Mouse (Mus musculus): ENCODE data around the gene Avl9. TPM values are rescaled to one million over a fixed set of nuclear protein-coding genes. Genes with fewer than 3 reads are reported as not detected.

Gene Avl9
- total RNA-seq (2021) = 1 to 10 TPM; 6.5 to 7.5 TPM

DNA sequence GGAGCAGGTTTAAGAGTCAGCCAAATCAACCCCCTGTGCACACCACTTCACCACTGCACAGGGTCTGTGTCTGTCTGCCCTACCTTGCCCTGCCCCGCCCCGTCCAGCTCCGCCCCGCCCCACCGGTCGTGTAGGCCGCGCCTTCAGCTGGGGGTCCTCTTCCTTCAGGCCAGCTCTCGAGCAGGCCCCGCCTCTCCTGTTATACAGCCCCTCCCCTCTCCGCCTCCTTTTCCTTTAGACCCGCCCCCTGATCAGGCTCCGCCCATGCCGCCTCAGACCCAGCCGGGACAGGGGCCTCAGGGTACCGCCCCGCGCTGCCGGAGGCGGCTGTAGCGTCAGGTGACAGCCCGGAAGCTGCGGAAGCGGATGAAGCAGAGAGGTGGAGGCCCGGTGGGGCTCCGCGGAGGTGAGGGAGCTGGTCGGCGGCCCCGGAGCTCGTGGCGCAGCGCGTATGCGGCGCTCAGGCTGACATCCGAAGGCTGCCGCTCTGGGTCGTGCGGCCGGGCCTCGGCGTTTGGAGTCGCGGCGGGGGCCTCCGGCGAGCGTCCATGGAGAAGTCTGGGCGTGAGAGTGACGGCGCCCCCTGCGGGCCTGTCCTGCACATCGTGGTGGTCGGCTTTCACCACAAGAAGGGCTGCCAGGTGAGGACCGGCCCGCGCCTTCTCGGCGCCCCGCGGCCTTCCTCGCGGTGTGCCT is at the start of gene Avl9:
Gene Avl9, plus strand, starts transcription at position 326 of the 696 bp plus-strand sequence.
- DNase-seq = peak; percentile 98 to 99
- intact Hi-C loops (cut with DNase I) = loop anchor here (2.0 to 10.0 kb wide), 4 partner anchors 82 to 980 kb away; partner anchors contain the start of genes Kbtbd2, Nt5c3, Ppm1k and Pyurf

- intact Hi-C loops (cut with DNase I) = no loop called here
- no peak for DNase-seq
Observed at GRCm38 (mm10) chr6:56688238-56688637, 26.5 kb upstream of the Avl9 start.

DNA sequence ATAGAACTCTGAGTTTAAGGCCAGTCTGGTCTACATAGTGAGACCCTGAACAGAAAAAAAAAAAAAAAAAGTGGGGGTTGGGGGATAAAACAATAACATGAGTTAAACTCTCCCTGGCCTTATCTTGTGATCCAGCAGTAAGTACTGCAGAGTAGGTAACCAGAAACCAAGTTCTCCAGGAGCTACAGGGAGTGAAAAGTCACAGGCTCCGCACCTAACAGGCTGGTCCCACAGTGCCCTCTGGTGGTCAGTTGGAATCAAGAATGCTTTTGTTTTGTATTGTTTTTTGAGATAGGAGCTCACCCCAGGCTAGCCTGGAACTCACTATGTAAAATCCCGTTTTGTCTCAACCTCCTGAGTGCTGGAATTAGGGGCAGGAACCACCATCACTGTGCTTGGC is 23.5 kb upstream of the Avl9 start:
- peak; percentile 48 to 64 for DNase-seq
- intact Hi-C loops (cut with DNase I) = loop anchor here (1.0 kb wide), 1 partner anchor 210 kb away; no protein-coding TSS in a partner anchor

DNA sequence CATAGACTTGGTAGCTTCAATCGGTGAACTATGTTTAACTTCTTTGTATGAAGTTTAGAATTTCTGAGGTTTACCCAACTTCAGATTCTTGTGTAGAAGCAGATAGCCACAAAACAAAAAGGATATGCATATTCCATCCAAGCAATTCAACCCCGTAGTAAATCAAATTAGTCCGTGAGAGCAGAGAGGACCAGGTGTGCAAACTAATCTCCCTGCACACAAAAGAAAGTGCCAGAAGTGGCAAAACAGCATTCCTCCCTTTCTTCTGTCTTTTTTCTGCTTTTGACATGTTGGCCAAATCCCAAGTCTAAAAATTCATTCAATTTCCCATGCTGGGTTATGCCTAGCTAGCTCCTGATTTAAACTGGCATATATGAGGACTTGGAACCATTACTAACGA is 22.3 kb upstream of the Avl9 start:
- intact Hi-C loops (cut with DNase I) = no loop called here

GRCm38 (mm10) chr6:56703931-56704900 is 10.5 kb upstream of the Avl9 start, which contains the start of gene Lsm5:
Gene Lsm5, minus strand, starts transcription at chr6:56704710.
- intact Hi-C loops (cut with DNase I) = no loop called here
- peak; percentile 89 to 92 for DNase-seq

More for the DNA sequence above, 22.3 kb upstream of the Avl9 start:
- DNase-seq = no peak

DNA sequence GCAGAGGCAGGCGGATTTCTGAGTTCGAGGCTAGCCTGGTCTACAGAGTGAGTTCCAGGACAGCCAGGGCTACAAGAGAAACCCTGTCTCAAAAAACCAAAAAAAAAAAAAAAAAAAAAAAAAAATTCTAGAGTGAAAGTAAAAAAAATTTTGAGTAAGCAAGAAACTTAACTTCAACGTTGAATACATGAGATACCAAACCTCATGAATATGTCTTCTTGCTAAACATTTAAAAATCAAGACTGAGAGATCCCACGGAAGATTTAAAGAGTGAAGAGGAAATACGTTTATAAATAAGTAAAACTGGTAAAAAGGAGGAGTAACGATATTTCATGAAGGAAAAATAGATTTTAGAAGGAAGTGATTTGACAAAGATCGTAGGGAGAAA is 519 bp upstream of the Avl9 start:
- intact Hi-C loops (cut with DNase I) = loop anchor here (2.0 to 10.0 kb wide), 3 partner anchors 83 to 981 kb away; partner anchors contain the start of genes Kbtbd2, Nt5c3, Pyurf and Vmn1r4
- no peak for DNase-seq

- no peak for DNase-seq
- intact Hi-C loops (cut with DNase I) = loop anchor here (2.0 to 10.0 kb wide), 3 partner anchors 82 to 980 kb away; partner anchors contain the start of genes Kbtbd2, Ppm1k and Pyurf
Observed at GRCm38 (mm10) chr6:56715270-56715666, 569 bp downstream of the Avl9 start.

DNA sequence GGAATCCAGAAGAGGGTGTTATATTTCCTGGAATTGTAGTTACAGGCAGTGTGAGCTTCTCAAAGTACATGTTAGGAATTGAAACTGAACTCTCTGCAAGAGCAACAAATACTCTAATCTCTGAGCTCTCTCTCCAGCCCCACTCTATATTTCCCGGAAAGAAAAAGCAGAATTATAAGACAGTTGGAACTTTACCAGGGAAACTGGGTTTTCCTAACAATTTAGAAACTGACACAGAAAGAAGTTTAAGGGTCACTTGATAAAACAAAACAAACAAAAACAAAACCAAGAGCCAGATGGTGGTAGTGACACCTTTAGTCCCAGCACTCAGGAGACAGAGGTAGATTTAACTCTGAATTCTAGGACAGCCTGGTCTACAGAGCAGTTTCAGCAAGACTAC is 4.4 kb downstream of the Avl9 start:
- no peak for DNase-seq
- intact Hi-C loops (cut with DNase I) = loop anchor here (5.0 to 10.0 kb wide), 2 partner anchors 818 to 976 kb away; partner anchors contain the start of genes Ppm1k and Pyurf

DNA sequence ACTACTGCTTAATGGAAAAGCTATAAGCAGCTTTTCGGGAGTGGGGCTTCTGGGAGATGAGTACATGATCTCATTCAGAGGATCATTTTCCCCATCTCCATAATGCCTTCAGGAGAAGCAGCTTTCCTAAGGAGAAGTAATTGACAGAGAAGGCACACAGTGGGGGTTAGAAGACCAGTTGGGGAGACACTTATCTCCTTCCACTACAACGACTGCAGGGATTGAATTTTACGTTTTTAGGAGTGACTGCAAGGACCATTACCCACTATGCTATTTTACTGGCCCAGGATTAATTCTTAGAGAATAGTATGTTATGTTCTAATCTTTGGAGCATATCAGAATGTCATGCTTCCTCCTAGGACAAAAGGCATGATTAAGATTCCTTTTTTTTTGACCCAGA is 6.2 kb downstream of the Avl9 start:
- intact Hi-C loops (cut with DNase I) = no loop called here
- no peak for DNase-seq

GRCm38 (mm10) chr6:56732545-56732944 is 17.8 kb downstream of the Avl9 start:
- DNase-seq = no peak
- intact Hi-C loops (cut with DNase I) = no loop called here

GRCm38 (mm10) chr6:56745950-56746543 is 31.3 kb downstream of the Avl9 start:
- intact Hi-C loops (cut with DNase I) = no loop called here
- DNase-seq = no peak

GRCm38 (mm10) chr6:56753719-56754118 is 39.0 kb downstream of the Avl9 start:
- intact Hi-C loops (cut with DNase I) = no loop called here
- DNase-seq = no peak

DNA sequence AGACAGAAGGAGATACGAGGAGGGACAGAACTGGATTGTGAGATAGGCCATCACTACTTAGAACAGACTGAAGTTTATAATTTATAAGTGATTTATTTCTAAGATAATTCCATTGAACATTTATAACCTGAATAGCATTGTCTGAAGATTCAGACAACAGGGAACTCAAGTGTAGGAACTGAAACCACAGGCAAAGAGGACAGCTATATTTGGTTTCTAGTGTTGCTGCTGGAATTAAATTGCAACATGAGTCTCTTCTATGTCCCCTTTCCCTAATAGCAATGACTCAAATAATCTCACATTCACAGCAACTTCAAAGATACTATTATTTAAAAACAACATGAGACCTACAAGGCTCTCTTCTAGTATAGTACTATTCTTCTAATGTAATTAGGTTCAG is 41.4 kb downstream of the Avl9 start:
- no peak for DNase-seq
- intact Hi-C loops (cut with DNase I) = no loop called here

DNA sequence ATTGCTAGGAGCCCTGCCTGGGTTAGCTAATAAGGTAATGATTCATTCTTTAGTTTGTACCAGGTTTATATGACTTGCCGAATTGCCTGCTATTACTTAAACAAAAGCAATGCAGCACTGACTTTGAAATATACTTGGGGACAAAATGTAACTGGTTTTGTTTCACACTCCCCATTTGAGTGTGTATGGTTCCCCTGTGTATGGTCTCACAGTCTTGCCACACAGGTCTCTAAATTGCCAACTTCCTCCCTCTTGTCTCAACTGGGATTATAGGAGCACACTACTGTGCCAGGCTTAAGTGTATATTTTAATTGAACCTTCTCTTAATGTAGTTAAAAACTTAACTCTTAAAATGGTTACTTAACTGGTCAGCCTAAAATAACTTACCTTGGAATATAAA is 44.6 kb downstream of the Avl9 start:
- no peak for DNase-seq
- intact Hi-C loops (cut with DNase I) = no loop called here

GRCm38 (mm10) chr6:56765265-56765664 is 50.6 kb downstream of the Avl9 start:
- DNase-seq = no peak
- intact Hi-C loops (cut with DNase I) = no loop called here

DNA sequence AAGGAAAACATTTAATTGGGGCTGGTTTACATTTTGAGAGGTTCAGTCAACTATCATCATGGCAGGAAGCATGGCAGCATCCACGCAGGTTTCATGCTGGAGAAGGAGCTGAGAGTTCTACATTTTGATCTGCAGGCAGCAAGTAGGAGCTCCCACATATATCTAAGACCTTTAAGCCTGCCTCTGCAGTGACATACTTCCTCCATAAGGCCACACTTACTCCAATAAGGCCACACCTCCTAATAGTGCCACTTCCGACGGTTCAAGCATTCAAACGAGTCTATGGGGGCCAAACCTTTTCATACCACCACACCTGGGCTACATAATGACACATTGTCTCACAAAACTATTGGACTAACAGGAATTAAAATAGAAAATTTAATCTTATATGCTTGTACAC is 51.0 kb downstream of the Avl9 start:
- DNase-seq = no peak
- intact Hi-C loops (cut with DNase I) = no loop called here

DNA sequence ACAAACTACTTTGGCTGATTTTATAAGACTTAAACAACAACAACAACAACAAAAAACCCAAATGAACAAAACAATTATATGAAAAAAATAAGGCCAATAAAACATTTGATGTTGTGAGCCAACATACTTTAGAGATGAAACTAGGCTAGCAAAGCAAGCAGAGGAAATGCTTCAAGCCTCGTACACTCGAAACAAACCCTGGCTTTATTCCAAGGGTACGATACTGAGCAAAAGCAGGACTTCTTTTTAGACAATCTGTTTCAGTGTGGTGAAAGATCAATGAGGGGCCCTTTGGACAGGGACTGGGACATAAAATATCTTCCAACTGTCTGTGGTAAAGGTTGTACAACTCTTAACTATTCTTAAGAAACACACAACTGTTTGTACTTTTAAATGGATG is 61.1 kb downstream of the Avl9 start:
- no peak for DNase-seq
- intact Hi-C loops (cut with DNase I) = no loop called here

DNA sequence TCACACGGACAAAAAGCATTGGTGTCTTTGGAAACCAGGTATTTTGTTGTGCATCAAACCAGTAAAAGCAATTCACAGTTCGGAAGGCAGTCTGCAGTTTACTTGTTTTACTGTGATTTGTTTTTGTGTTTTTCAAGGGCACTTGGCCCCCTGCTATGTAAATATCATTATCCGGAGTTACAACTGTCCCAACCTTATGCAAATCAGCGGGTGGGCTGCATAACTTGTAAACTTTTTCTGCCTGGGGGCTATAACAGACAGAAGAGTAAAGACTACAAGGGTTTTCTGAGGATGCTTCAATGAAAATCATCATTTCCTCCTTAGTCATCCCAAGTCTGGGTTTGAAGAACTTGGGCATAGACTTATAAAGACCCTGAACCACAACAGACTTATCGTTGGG is 64.9 kb downstream of the Avl9 start:
- DNase-seq = no peak
- intact Hi-C loops (cut with DNase I) = no loop called here

- intact Hi-C loops (cut with DNase I) = no loop called here
Observed at GRCm38 (mm10) chr6:56783561-56784272, 69.0 kb downstream of the Avl9 start.

GRCm38 (mm10) chr6:56785068-56785467 is 70.4 kb downstream of the Avl9 start:
- no peak for DNase-seq
- intact Hi-C loops (cut with DNase I) = no loop called here

More at GRCm38 (mm10) chr6:56783561-56784272, 69.0 kb downstream of the Avl9 start:
- DNase-seq = no peak
